Mouse (Mus musculus) bone marrow macrophage, adult 2 months (primary cell): Measurements from ENCODE around the gene Me3. TPM values are rescaled to one million over a fixed set of nuclear protein-coding genes. Genes with fewer than 3 reads are reported as not detected.

Experiments used
- H3K27ac ChIP-seq: 2 replicates; pipeline ENCODE4 v1.5.1; 2012; ENCODE audit warnings: low read depth, low read length; ENCODE audit not compliant: insufficient read depth
- H3K4me1 ChIP-seq: 2 replicates; pipeline ENCODE4 v1.6.1; 2012; ENCODE audit warnings: low read length; ENCODE audit not compliant: control insufficient read depth, insufficient read depth
- H3K4me3 ChIP-seq: 2 replicates; pipeline ENCODE4 v1.5.1; 2012; ENCODE audit warnings: mild to moderate bottlenecking, low read length, moderate library complexity; ENCODE audit not compliant: insufficient read depth
- CTCF ChIP-seq: IDR thresholded peaks from 2 replicates; pipeline ENCODE4 v1.5.1; 2012; ENCODE audit warnings: low read depth, mild to moderate bottlenecking, low read length, moderate library complexity
- POLR2A ChIP-seq: IDR thresholded peaks from 2 replicates; pipeline ENCODE4 v1.6.1; 2012; ENCODE audit warnings: mild to moderate bottlenecking, low read depth, low read length, borderline replicate concordance
- polyA plus RNA-seq: library from polyadenylated mRNA; stranded (reverse); fragments of >200 nt; gene quantifications from 2 replicates; pipeline ENCODE4 v1.2.4, GENCODE M21; 2012; ENCODE audit not compliant: missing spikeins, insufficient read depth, insufficient read length

Me3 gene
- polyA plus RNA-seq, 1 experiment: not detected

- H3K27ac ChIP-seq: no peak overlapping the region
- TF ChIP-seq CTCF (no peak), POLR2A (no peak)
- H3K4me1 ChIP-seq: no peaks in the 10 kb centered on the region
- no peak overlapping the region for H3K4me3 ChIP-seq
These were observed 177.2 kb downstream of the Me3 start for GRCm38 (mm10) chr7:89809400-89809799.

GRCm38 (mm10) chr7:89828436-89829065 is 196.4 kb downstream of the Me3 start:
- Histone ChIP-seq H3K4me3 (no peak overlapping the region), H3K27ac (no peak overlapping the region), H3K4me1 (no peaks in the 10 kb centered on the region)
- TF ChIP-seq POLR2A (no peak), CTCF (no peak)

- Histone ChIP-seq H3K27ac (no peak overlapping the region), H3K4me1 (no peaks in the 10 kb centered on the region), H3K4me3 (no peak overlapping the region)
- TF ChIP-seq POLR2A (no peak), CTCF (no peak)
These were observed 197.0 kb downstream of the Me3 start for GRCm38 (mm10) chr7:89829201-89829600.

- no peak for TF ChIP-seq POLR2A
- no peak for TF ChIP-seq CTCF
- Histone ChIP-seq H3K4me1 (no peaks in the 10 kb centered on the region), H3K27ac (no peak overlapping the region), H3K4me3 (no peak overlapping the region)
These were observed 201.3 kb downstream of the Me3 start for GRCm38 (mm10) chr7:89833521-89833920.

GRCm38 (mm10) chr7:89835566-89835965 is 203.4 kb downstream of the Me3 start:
- H3K4me3 ChIP-seq: no peak overlapping the region
- TF ChIP-seq POLR2A (no peak), CTCF (no peak)
- H3K4me1 ChIP-seq: no peaks in the 10 kb centered on the region

GRCm38 (mm10) chr7:89836676-89837075 is 204.5 kb downstream of the Me3 start:
- no peaks in the 10 kb centered on the region for H3K4me1 ChIP-seq
- no peak for TF ChIP-seq POLR2A
- TF ChIP-seq CTCF: no peak
- no peak overlapping the region for H3K4me3 ChIP-seq
- no peak overlapping the region for H3K27ac ChIP-seq

More at GRCm38 (mm10) chr7:89835566-89835965, 203.4 kb downstream of the Me3 start:
- no peak overlapping the region for H3K27ac ChIP-seq

GRCm38 (mm10) chr7:89837841-89838240 is 205.6 kb downstream of the Me3 start:
- Histone ChIP-seq H3K4me1 (no peaks in the 10 kb centered on the region), H3K27ac (no peak overlapping the region), H3K4me3 (no peak overlapping the region)
- TF ChIP-seq POLR2A: no peak
- no peak for TF ChIP-seq CTCF

GRCm38 (mm10) chr7:89839721-89840120 is 207.5 kb downstream of the Me3 start:
- Histone ChIP-seq H3K4me1 (no peaks in the 10 kb centered on the region), H3K27ac (no peak overlapping the region), H3K4me3 (no peak overlapping the region)
- TF ChIP-seq CTCF: no peak

GRCm38 (mm10) chr7:89841670-89842403 is 209.6 kb downstream of the Me3 start:
- Histone ChIP-seq H3K4me1 (no peaks in the 10 kb centered on the region), H3K27ac (no peak overlapping the region), H3K4me3 (no peak overlapping the region)
- TF ChIP-seq CTCF: no peak
- TF ChIP-seq POLR2A: no peak

GRCm38 (mm10) chr7:89842404-89842715 is 210.2 kb downstream of the Me3 start:
- no peak for TF ChIP-seq CTCF
- TF ChIP-seq POLR2A: no peak
- no peak overlapping the region for H3K27ac ChIP-seq

More at GRCm38 (mm10) chr7:89842404-89842715, 210.2 kb downstream of the Me3 start:
- H3K4me3 ChIP-seq: no peak overlapping the region
- no peaks in the 10 kb centered on the region for H3K4me1 ChIP-seq
